Mouse (Mus musculus) ES-E14 (cell line): ENCODE measurements around the gene Mei1. TPM values are rescaled to one million over a fixed set of nuclear protein-coding genes. Genes with fewer than 3 reads are reported as not detected.

Experiments used
- DNase-seq: peaks from one replicate; pipeline ENCODE4 v3.0.0-alpha.2; 2013; ENCODE audit warnings: low read depth, low spot score
- H3K27ac ChIP-seq: 2 replicates; pipeline ENCODE4 v1.5.1; 2012; ENCODE audit warnings: low read depth, mild to moderate bottlenecking, low read length, moderate library complexity, mixed read lengths; ENCODE audit not compliant: poor library complexity, insufficient read depth, severe bottlenecking
- H3K36me3 ChIP-seq: 2 replicates; pipeline ENCODE4 v1.6.1; 2012; ENCODE audit warnings: mild to moderate bottlenecking, low read length, moderate library complexity, mixed read lengths; ENCODE audit not compliant: control insufficient read depth, poor library complexity, insufficient read depth, severe bottlenecking
- H3K4me1 ChIP-seq, 2 experiments: fragments of 150-350 bp in 1 of 2; sonication (generic) in 1 of 2; 2 replicates each; pipeline ENCODE4 v1.6.1; 2012; ENCODE audit warnings: low read length in 2 of 2, mild to moderate bottlenecking in 1 of 2, mixed read lengths in 1 of 2; ENCODE audit not compliant: control insufficient read depth in 2 of 2, insufficient read depth in 2 of 2, poor library complexity in 1 of 2
- H3K4me3 ChIP-seq, 2 experiments: fragments of 150-350 bp in 1 of 2; sonication (generic) in 1 of 2; 2 replicates each; pipeline ENCODE4 v1.5.1; 2012; ENCODE audit warnings: low read length in 2 of 2, low read depth in 1 of 2, mild to moderate bottlenecking in 1 of 2, mixed read lengths in 1 of 2; ENCODE audit not compliant: insufficient read depth in 1 of 2, poor library complexity in 1 of 2, severe bottlenecking in 1 of 2
- H3K9ac ChIP-seq: 2 replicates; pipeline ENCODE4 v1.6.1; 2012; ENCODE audit warnings: low read depth, mild to moderate bottlenecking, low read length, mixed read lengths; ENCODE audit not compliant: poor library complexity, insufficient read depth, severe bottlenecking
- H3K9me3 ChIP-seq: fragments of 150-350 bp; sonication (generic); 2 replicates; pipeline ENCODE4 v1.6.1; 2012; ENCODE audit warnings: low read depth, mild to moderate bottlenecking, low read length; ENCODE audit not compliant: control insufficient read depth, insufficient read depth
- CHD2 ChIP-seq: IDR thresholded peaks from 2 replicates; pipeline ENCODE4 v1.6.1; 2014; ENCODE audit warnings: mild to moderate bottlenecking, low read depth, low read length, inconsistent platforms
- HCFC1 ChIP-seq: IDR thresholded peaks from 2 replicates; pipeline ENCODE4 v1.6.1; 2012; ENCODE audit warnings: low read length, inconsistent platforms, borderline replicate concordance; ENCODE audit not compliant: insufficient read depth
- MAFK ChIP-seq: IDR thresholded peaks from 2 replicates; pipeline ENCODE4 v1.6.1; 2014; ENCODE audit warnings: mild to moderate bottlenecking, low read depth, low read length, inconsistent platforms; ENCODE audit not compliant: insufficient read depth
- ZC3H11A ChIP-seq: IDR thresholded peaks from 2 replicates; pipeline ENCODE4 v1.6.1; 2012; ENCODE audit warnings: low read depth, mild to moderate bottlenecking, inconsistent platforms, low read length, borderline replicate concordance
- ZNF384 ChIP-seq: IDR thresholded peaks from 2 replicates; pipeline ENCODE4 v1.6.1; 2012; ENCODE audit warnings: low read depth, low read length, inconsistent platforms
- in situ Hi-C, 2 experiments: fragments of 600-800 bp; cut with MboI; formaldehyde crosslinking; loops; one replicate each; pipeline ENCODE4 v1.15.1; 2025; ENCODE audit warnings: low sequenced_read_pairs in 2 of 2, inconsistent platforms in 1 of 2; ENCODE audit not compliant: unreplicated experiment in 2 of 2
- total RNA-seq: library from RNA; depleted of rRNA; stranded (reverse); fragments of 300-350 nt; gene quantifications from 2 replicates; pipeline ENCODE4 v1.2.3, GENCODE M21; 2012

Mei1 gene
- total RNA-seq, 1 experiment: 0.40 TPM

- no peak within 1 kb of the TSS for H3K4me3 ChIP-seq
- in situ Hi-C loops: loop anchor here in 1 of 2 experiments (25.0 kb wide), 1 partner anchor 179 kb away; the partner anchor contains the start of gene Cenpm
- no peaks in the 10 kb centered on the region for H3K4me1 ChIP-seq
- no peaks in the 10 kb centered on the region for H3K36me3 ChIP-seq
- H3K9me3 ChIP-seq: no peaks in the 10 kb centered on the region
- H3K27ac ChIP-seq: no peak within 1 kb of the TSS; the same call in 1 of the 2 replicates
- DNase-seq: no peak
- no peak within 1 kb of the TSS for H3K9ac ChIP-seq
- TF ChIP-seq MAFK: no peak
- TF ChIP-seq HCFC1: no peak
- no peak for TF ChIP-seq CHD2
- TF ChIP-seq ZNF384: no peak
- no peak for TF ChIP-seq ZC3H11A
These were observed 11.0 kb upstream of the Mei1 start, which contains the start of gene 4930407I10Rik for GRCm38 (mm10) chr15:82058719-82059201. Gene 4930407I10Rik, plus strand, starts transcription at chr15:82059151.

DNA sequence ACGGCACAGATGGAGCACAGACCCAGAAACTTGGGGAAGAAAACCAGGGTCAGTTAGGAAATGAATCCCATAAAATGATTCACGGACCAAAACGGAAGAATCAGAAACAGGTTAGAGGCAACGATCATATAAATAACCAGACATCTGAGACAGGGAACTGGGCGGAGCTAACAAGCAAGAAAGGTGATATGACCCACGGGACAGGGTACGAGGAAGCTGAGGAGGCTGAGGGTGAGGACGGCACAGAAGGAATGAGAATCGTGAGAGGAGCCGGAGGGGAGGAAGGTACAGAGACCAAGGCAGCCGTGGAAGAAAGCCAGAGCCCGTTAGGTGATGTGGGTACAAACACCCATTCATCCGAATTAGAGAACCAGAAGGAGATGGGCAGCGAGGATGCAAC, 5.9 kb upstream of the Mei1 start:
- H3K4me3 ChIP-seq: no peak overlapping the region
- H3K9ac ChIP-seq: no peak overlapping the region
- no peaks in the 10 kb centered on the region for H3K4me1 ChIP-seq
- no peak overlapping the region for H3K27ac ChIP-seq
- TF ChIP-seq HCFC1 (no peak), ZC3H11A (no peak), MAFK (no peak), ZNF384 (no peak), CHD2 (no peak)
- no peaks in the 10 kb centered on the region for H3K9me3 ChIP-seq
- in situ Hi-C loops: loop anchor here (10.0 to 25.0 kb wide), 2 partner anchors 171 to 173 kb away; partner anchors contain the start of gene Cenpm (in 1 of the 2)
- no peaks in the 10 kb centered on the region for H3K36me3 ChIP-seq
- no peak for DNase-seq

GRCm38 (mm10) chr15:82065511-82065910, 4.3 kb upstream of the Mei1 start:
- peak overlapping the region; percentile 23; the same call in 1 of the 2 replicates for H3K9ac ChIP-seq
- TF ChIP-seq HCFC1: no peak
- TF ChIP-seq ZC3H11A: peak; percentile 93
- no peaks in the 10 kb centered on the region for H3K36me3 ChIP-seq
- DNase-seq: peak; percentile 93
- in situ Hi-C loops: loop anchor here (10.0 to 25.0 kb wide), 2 partner anchors 169 to 172 kb away; partner anchors contain the start of gene Cenpm (in 1 of the 2)
- H3K27ac ChIP-seq: no peak overlapping the region
- H3K4me1 ChIP-seq: no peaks in the 10 kb centered on the region
- no peak overlapping the region for H3K4me3 ChIP-seq
- no peaks in the 10 kb centered on the region for H3K9me3 ChIP-seq

DNA sequence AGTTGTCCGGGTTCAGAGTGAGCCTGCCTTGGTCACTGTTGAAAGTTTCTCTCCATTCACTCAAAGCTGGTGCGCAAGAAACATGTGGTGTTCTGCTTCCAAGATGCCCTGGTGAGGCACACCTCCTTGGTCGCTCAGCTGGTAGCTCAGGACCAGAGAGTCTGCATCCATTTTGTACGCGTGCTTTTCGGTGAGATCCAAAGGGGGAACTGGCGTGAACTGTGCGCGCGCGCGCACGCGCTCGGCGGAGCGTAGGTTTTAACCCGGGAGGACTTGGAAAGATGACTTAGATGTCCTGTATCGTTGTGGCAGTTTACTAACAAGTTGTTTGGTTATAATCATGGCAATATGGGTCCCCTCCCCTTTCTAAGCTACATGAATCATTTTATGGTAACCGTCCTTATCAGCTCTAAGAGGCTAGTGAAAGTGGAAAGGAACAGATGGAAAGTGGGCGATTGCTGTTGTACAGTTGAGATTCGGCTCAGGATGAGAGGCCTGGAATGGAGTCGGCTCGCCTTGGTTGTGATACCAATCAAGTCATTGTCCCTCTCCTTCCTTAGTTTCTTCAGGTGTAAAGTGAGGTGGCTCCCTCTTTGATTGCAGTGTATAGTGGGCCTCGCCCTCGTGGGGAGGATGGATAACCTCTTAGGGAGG, 2.1 kb downstream of the Mei1 start:
- Histone ChIP-seq H3K4me1 (no peaks in the 10 kb centered on the region), H3K9ac (no peak overlapping the region), H3K36me3 (no peaks in the 10 kb centered on the region), H3K4me3 (no peak overlapping the region), H3K9me3 (no peaks in the 10 kb centered on the region), H3K27ac (no peak overlapping the region)
- TF ChIP-seq ZNF384 (no peak), CHD2 (no peak), MAFK (no peak), HCFC1 (no peak), ZC3H11A (no peak)
- peak; percentile 36 for DNase-seq
- in situ Hi-C loops: loop anchor here in 1 of 2 experiments (25.0 kb wide), 1 partner anchor 165 kb away; the partner anchor contains the start of gene Cenpm
